Mouse (Mus musculus): ENCODE measurements around the gene Pitpnm3. TPM values are rescaled to one million over a fixed set of nuclear protein-coding genes. Genes with fewer than 3 reads are reported as not detected.

Pitpnm3 gene
- polyA plus RNA-seq, 1 experiment: 1.1 TPM

DNA sequence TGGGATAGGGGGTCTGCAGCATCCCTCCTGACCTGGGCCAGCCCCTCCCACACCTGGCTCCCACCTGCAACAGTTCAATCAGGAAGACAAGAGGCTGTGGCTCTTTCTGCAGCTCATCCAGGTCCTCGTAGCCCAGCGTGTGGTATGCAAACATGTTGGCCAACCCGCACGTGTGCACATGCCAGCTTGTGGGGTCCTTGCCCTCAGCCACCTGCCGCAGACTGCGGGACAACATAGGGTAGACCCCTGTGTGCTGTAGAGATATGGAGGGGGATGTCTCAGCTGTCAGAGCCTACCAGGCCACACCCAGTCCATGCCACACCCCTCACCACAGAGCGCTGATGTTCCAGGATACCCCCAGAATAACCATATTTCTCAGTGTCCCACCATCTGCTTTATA lies 104.2 kb downstream of the Pitpnm3 start:
- no peak overlapping the region for H3K27ac ChIP-seq (ENCODE audit: insufficient read depth, low read length)
- no peaks in the 10 kb centered on the region for H3K4me1 ChIP-seq (ENCODE audit: control insufficient read depth, insufficient read depth, low read length)
- no peak overlapping the region for H3K4me3 ChIP-seq (ENCODE audit: insufficient read depth, low read length)
- no peak for TF ChIP-seq CTCF (IDR thresholded peaks at IDR 0.05; ENCODE audit: borderline replicate concordance, insufficient read depth, low read length)
- no peak for TF ChIP-seq POLR2A (IDR thresholded peaks at IDR 0.05; ENCODE audit: low read depth, low read length)

DNA sequence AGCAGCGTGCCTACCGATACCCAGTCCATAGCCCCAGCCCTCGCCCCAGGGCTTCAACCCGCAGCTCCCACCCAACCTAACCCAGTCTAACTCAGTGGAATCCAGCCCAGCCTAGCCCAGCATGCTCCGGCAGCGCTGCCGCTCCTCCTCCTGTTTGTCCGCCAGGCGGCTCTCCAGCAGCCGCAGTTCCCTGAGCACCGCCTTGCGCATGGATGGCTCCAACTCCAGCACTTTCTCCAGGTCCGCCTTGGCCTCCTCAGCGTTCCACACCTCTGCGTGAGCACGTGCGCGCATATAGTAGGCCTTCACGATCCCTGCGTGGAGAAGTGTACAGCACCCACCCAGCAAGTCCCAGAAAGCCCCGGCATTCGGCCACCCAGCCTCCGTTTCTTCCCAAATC lies 106.4 kb downstream of the Pitpnm3 start:
- Histone ChIP-seq H3K27ac (ENCODE audit: insufficient read depth, low read length) (no peak overlapping the region), H3K4me1 (ENCODE audit: control insufficient read depth, insufficient read depth, low read length) (no peaks in the 10 kb centered on the region), H3K4me3 (ENCODE audit: insufficient read depth, low read length) (no peak overlapping the region)
- no peak for TF ChIP-seq POLR2A (IDR thresholded peaks at IDR 0.05; ENCODE audit: low read depth, low read length)
- peak; percentile 74 for TF ChIP-seq CTCF (IDR thresholded peaks at IDR 0.05; ENCODE audit: borderline replicate concordance, insufficient read depth, low read length)

DNA sequence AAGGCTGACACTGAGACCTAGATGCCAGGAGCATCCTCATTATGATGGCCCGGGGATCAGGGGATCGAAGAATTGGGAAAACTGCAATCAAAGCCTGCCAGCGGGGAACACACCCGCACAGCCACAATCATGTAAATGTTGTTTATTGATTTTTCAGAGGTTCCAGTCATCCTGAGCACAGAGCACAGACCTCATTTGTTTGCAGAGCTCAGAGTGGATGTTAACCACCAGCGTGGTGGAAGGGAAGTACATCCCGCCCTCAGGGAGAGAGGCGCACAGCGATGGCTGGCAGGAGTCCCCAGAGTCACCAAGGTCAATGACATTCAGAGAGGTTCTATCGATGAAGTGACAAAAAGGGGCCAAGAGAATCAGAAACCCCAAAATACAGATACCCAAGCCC lies 107.7 kb downstream of the Pitpnm3 start:
- Histone ChIP-seq H3K4me3 (ENCODE audit: insufficient read depth, low read length) (no peak overlapping the region), H3K27ac (ENCODE audit: insufficient read depth, low read length) (no peak overlapping the region), H3K4me1 (ENCODE audit: control insufficient read depth, insufficient read depth, low read length) (no peaks in the 10 kb centered on the region)
- no peak for TF ChIP-seq CTCF (IDR thresholded peaks at IDR 0.05; ENCODE audit: borderline replicate concordance, insufficient read depth, low read length)

DNA sequence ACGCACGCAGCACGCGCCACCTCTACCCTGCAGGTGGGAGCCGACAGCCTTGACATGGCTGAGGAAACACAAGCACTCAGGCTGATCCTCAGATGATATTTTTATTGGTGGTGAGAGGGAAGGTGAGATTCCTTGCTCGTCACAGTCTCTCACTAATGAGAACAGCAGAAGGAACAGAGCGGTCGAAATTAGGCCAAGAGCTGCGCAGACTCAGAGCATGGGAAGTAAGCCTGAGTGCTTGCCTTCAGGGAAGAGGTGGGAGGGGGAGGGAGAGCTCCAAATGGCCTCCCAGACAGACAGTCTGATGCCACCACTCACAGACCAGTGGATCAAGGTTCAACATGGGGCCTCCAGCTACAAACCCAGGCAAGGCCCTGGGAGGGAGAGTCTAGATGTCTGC lies 109.1 kb downstream of the Pitpnm3 start:
- Histone ChIP-seq H3K4me1 (ENCODE audit: control insufficient read depth, insufficient read depth, low read length) (no peaks in the 10 kb centered on the region), H3K27ac (ENCODE audit: insufficient read depth, low read length) (no peak overlapping the region), H3K4me3 (ENCODE audit: insufficient read depth, low read length) (no peak overlapping the region)
- TF ChIP-seq POLR2A (IDR thresholded peaks at IDR 0.05; ENCODE audit: low read depth, low read length): no peak
- no peak for TF ChIP-seq CTCF (IDR thresholded peaks at IDR 0.05; ENCODE audit: borderline replicate concordance, insufficient read depth, low read length)

DNA sequence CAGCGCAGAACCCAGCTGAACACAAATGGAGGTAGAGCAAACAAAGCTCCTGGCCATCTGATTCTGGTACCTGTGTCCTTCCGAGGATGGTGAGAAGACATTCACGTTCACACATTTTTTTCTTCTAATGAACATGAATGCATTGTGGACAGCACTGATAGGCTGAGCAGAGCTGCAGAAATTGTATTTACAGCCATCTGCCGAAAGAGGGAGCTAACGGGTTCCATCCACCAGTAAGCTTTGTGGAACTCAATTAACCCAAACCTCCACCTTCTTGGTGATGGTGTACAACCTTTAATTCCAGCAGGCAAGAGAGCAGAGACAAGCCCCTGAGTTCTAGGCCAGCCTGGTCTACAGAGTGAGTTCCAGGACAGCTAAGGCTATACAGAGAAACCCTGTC lies 109.7 kb downstream of the Pitpnm3 start:
- Histone ChIP-seq H3K4me1 (ENCODE audit: control insufficient read depth, insufficient read depth, low read length) (no peaks in the 10 kb centered on the region), H3K27ac (ENCODE audit: insufficient read depth, low read length) (no peak overlapping the region), H3K4me3 (ENCODE audit: insufficient read depth, low read length) (no peak overlapping the region)
- no peak for TF ChIP-seq CTCF (IDR thresholded peaks at IDR 0.05; ENCODE audit: borderline replicate concordance, insufficient read depth, low read length)
- TF ChIP-seq POLR2A (IDR thresholded peaks at IDR 0.05; ENCODE audit: low read depth, low read length): no peak

DNA sequence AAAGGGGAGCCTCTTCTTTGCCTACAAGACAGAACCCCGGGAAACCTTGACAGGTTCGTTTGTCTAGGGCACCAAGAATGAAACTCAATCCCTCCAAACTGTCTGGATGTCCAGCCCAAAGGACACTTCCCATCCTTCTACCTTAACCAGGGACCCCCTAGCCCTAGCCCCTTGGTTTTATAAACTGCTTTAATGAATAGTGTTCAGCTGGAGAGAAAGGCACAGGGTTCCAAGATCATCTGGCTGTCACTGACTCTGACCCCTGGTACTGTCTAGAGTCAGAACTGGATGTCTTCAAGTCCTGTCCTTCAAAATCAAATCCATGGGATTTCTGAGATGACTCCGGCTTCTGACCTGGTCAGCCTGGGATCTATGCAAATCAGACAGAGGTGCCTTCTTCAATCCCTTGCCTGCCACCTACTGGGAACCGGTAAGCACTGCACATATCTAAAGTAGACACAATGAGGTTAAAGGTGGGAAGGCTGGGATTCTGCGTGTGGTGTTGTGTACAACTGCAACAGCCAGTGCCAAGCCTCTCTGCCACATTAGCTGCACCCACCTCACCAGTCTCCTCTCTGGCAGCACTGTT lies 111.3 kb downstream of the Pitpnm3 start:
- H3K4me3 ChIP-seq (ENCODE audit: insufficient read depth, low read length): no peak overlapping the region
- no peaks in the 10 kb centered on the region for H3K4me1 ChIP-seq (ENCODE audit: control insufficient read depth, insufficient read depth, low read length)
- H3K27ac ChIP-seq (ENCODE audit: insufficient read depth, low read length): no peak overlapping the region
- no peak for TF ChIP-seq POLR2A (IDR thresholded peaks at IDR 0.05; ENCODE audit: low read depth, low read length)
- peak; percentile 48; the same call in 1 of the 2 replicates for TF ChIP-seq CTCF (IDR thresholded peaks at IDR 0.05; ENCODE audit: borderline replicate concordance, insufficient read depth, low read length)

DNA sequence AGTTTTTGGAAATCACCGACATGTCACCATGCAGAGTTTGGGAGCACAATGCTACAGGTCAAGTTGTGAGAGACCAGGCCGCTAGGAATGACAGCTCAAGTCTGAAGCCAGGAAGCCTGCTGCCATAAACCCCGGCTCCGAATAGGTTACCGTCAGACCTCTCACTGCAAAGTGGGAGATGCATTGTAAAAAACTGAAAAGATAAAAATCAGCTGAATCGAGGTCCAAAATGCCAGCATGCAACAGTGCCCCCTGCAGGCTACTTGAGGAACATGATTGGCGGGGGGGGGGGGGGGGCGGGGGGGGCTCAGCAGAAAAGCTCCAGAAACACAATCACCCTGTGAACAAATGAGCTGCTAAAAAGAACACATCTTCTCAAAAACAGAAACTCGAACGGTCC lies 112.0 kb downstream of the Pitpnm3 start:
- Histone ChIP-seq H3K27ac (ENCODE audit: insufficient read depth, low read length) (no peak overlapping the region), H3K4me1 (ENCODE audit: control insufficient read depth, insufficient read depth, low read length) (no peaks in the 10 kb centered on the region), H3K4me3 (ENCODE audit: insufficient read depth, low read length) (no peak overlapping the region)
- TF ChIP-seq POLR2A (IDR thresholded peaks at IDR 0.05; ENCODE audit: low read depth, low read length): no peak
- peak; percentile 25; the same call in 1 of the 2 replicates for TF ChIP-seq CTCF (IDR thresholded peaks at IDR 0.05; ENCODE audit: borderline replicate concordance, insufficient read depth, low read length)

DNA sequence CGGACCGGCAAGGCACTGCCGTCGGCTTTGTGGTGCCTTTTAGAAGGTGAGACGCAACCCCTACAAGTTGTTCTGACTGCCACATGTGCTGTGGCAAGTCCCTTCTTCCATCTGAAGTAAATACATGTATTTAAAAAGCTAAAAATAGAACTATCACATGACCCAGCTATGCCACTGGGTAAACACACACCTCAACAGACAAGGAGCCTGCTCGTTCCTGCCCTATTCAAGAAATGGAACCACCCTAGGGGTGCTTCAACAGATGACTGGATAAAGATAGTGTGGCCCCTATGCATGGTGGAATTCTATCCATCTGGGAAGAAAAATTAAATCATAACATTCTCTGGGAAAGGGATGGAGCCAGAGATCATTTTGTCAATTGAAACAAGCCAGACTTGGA lies 112.8 kb downstream of the Pitpnm3 start:
- TF ChIP-seq POLR2A (IDR thresholded peaks at IDR 0.05; ENCODE audit: low read depth, low read length) (no peak), CTCF (IDR thresholded peaks at IDR 0.05; ENCODE audit: borderline replicate concordance, insufficient read depth, low read length) (no peak)
- H3K27ac ChIP-seq (ENCODE audit: insufficient read depth, low read length): no peak overlapping the region

DNA sequence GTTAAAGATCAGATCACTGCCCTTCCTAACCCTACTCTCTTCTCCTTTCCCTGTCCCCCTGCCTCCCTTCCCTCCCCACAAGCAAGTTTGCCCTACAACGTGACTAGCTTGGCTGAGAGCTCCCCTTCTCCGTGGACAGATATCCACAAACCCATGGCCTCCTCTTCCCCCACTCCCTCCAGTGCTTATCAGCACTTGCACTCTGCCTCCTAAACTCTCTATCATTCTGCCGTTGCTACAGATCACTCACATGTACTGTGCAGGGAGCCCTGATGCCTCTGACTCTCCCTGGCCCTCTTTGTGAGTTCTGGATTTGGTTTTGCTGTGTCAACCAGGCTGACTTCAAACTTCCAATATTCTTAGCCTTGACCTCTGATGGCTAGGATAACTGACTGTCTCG lies 114.6 kb downstream of the Pitpnm3 start:
- no peak overlapping the region for H3K27ac ChIP-seq (ENCODE audit: insufficient read depth, low read length)
- no peak for TF ChIP-seq CTCF (IDR thresholded peaks at IDR 0.05; ENCODE audit: borderline replicate concordance, insufficient read depth, low read length)
- TF ChIP-seq POLR2A (IDR thresholded peaks at IDR 0.05; ENCODE audit: low read depth, low read length): no peak
- no peak overlapping the region for H3K4me3 ChIP-seq (ENCODE audit: insufficient read depth, low read length)
- H3K4me1 ChIP-seq (ENCODE audit: control insufficient read depth, insufficient read depth, low read length): no peaks in the 10 kb centered on the region

More for the DNA sequence above, 112.8 kb downstream of the Pitpnm3 start:
- Histone ChIP-seq H3K4me1 (ENCODE audit: control insufficient read depth, insufficient read depth, low read length) (no peaks in the 10 kb centered on the region), H3K4me3 (ENCODE audit: insufficient read depth, low read length) (no peak overlapping the region)

DNA sequence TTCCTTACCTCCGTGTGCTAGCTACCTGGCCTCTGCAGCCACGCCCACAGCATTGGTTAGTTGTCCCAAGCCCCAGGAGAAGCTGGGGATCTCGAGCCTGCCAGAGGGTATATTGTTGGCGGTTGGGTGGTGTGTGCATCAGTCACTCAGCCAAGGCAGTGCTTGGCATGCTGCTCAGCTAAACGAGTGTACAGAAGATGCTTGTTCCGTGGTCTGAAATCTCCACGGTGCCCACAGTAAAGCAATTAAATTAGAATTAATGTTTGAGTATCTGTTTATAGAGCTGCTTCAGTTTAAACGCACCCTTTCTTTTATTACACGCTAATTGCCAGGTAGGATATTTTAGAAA lies 118.4 kb downstream of the Pitpnm3 start:
- Histone ChIP-seq H3K4me1 (ENCODE audit: control insufficient read depth, insufficient read depth, low read length) (no peaks in the 10 kb centered on the region), H3K27ac (ENCODE audit: insufficient read depth, low read length) (no peak overlapping the region), H3K4me3 (ENCODE audit: insufficient read depth, low read length) (no peak overlapping the region)
- no peak for TF ChIP-seq CTCF (IDR thresholded peaks at IDR 0.05; ENCODE audit: borderline replicate concordance, insufficient read depth, low read length)
- no peak for TF ChIP-seq POLR2A (IDR thresholded peaks at IDR 0.05; ENCODE audit: low read depth, low read length)
